Mouse (Mus musculus) right cerebral cortex, postnatal 36 days (tissue): ENCODE results near the gene Zfp69.

Experiments used
- DNase-seq, 2 experiments: peaks; one replicate each; pipeline ENCODE4 v3.0.0; 2022; ENCODE audit warnings: low spot score in 2 of 2, mixed read lengths in 1 of 2

The Zfp69 gene

GRCm38 (mm10) chr4:120886131-120886530, 65.4 kb downstream of the Zfp69 start:
- DNase-seq: no peak

GRCm38 (mm10) chr4:120885208-120886120, 66.0 kb downstream of the Zfp69 start:
- no peak for DNase-seq

GRCm38 (mm10) chr4:120882002-120882625, 69.4 kb downstream of the Zfp69 start:
- DNase-seq: peak in 1 of 2 experiments; percentile 68

GRCm38 (mm10) chr4:120880731-120881432, 70.6 kb downstream of the Zfp69 start:
- no peak for DNase-seq
